Mouse (Mus musculus): Measurements from ENCODE around the gene Spin2e. TPM values are rescaled to one million over a fixed set of nuclear protein-coding genes. Genes with fewer than 3 reads are reported as not detected.
"Not testable (repeated sequence)": the region's sequence is repeated elsewhere in the genome, so short reads cannot be mapped to it uniquely, and the experiment has no call there.

The Spin2e gene
- not detected for total RNA-seq (2021)

- intact Hi-C loops (cut with DNase I); DNase-seq (ENCODE audit: low spot score in 2 of 2): not testable (repeated sequence)
Measured at GRCm38 (mm10) chrX:31618820-31619219, at the start of gene Spin2e. TSS of gene Spin2e (minus strand) at chrX:31618920.

- intact Hi-C loops (cut with DNase I); DNase-seq (ENCODE audit: low spot score in 2 of 2): not testable (repeated sequence)
Measured at GRCm38 (mm10) chrX:31574183-31574582, 44.5 kb downstream of the Spin2e start, which contains the start of gene Gm21883. TSS of gene Gm21883 (minus strand) at chrX:31574283.

Other genes with a start within 250 kb of the Spin2e start
- not detected for gene Btbd35f19, start 235.0 kb downstream of the Spin2e start, total RNA-seq (2021)
- gene Gm21883, start 44.6 kb downstream of the Spin2e start, total RNA-seq (2021), result not detected
- gene Btbd35f25, start 98.2 kb upstream of the Spin2e start, total RNA-seq (2021), result not detected